Mouse (Mus musculus) MEL (cell line): ENCODE data around the gene Elof1. TPM values are rescaled to one million over a fixed set of nuclear protein-coding genes. Genes with fewer than 3 reads are reported as not detected.
A peak's percentile ranks its signal among the peaks of the same experiment; 100 is the strongest.

Experiments used
- DNase-seq: peaks from one replicate; pipeline ENCODE4 v3.0.0; 2011; ENCODE audit warnings: low read depth, low spot score
- H3K27ac ChIP-seq: 2 replicates; pipeline ENCODE4 v1.5.1; 2012; ENCODE audit warnings: low read depth, mild to moderate bottlenecking, control low read depth, low read length, moderate library complexity; ENCODE audit not compliant: control insufficient read depth
- H3K27me3 ChIP-seq, 2 experiments: fragments of 150-350 bp in 1 of 2; sonication (generic) in 1 of 2; 2 replicates each; pipeline ENCODE4 v1.6.1; 2012; ENCODE audit warnings: low read length in 2 of 2, mild to moderate bottlenecking in 2 of 2, improper control_type of control experiment in 1 of 2, moderate library complexity in 1 of 2; ENCODE audit not compliant: insufficient read depth in 2 of 2, control insufficient read depth in 1 of 2
- H3K36me3 ChIP-seq, 2 experiments: 2 replicates each; pipeline ENCODE4 v1.6.1; 2012 to 2014; ENCODE audit warnings: low read length in 2 of 2, improper control_type of control experiment in 1 of 2, inconsistent platforms in 1 of 2, mild to moderate bottlenecking in 1 of 2; ENCODE audit not compliant: insufficient read depth in 2 of 2, control insufficient read depth in 1 of 2
- H3K4me1 ChIP-seq, 2 experiments: fragments of 150-350 bp in 1 of 2; sonication (generic) in 1 of 2; 2 replicates each; pipeline ENCODE4 v1.6.1; 2012; ENCODE audit warnings: low read length in 2 of 2, improper control_type of control experiment in 1 of 2, mild to moderate bottlenecking in 1 of 2; ENCODE audit not compliant: insufficient read depth in 2 of 2, control insufficient read depth in 1 of 2
- H3K4me3 ChIP-seq, 2 experiments: fragments of 150-350 bp in 1 of 2; sonication (generic) in 1 of 2; 2 replicates each; pipeline ENCODE4 v1.5.1; 2012; ENCODE audit warnings: low read depth in 2 of 2, low read length in 2 of 2, mild to moderate bottlenecking in 2 of 2, moderate library complexity in 2 of 2, control low read depth in 1 of 2, improper control_type of control experiment in 1 of 2; ENCODE audit not compliant: control insufficient read depth in 1 of 2, insufficient read depth in 1 of 2
- H3K79me2 ChIP-seq: 2 replicates; pipeline ENCODE4 v1.6.1; 2012; ENCODE audit warnings: mild to moderate bottlenecking, low read length, moderate library complexity; ENCODE audit not compliant: control insufficient read depth, poor library complexity, insufficient read depth
- H3K9ac ChIP-seq: 2 replicates; pipeline ENCODE4 v1.6.1; 2012; ENCODE audit warnings: low read depth, mild to moderate bottlenecking, control low read depth, low read length, moderate library complexity; ENCODE audit not compliant: control insufficient read depth, poor library complexity, severe bottlenecking
- H3K9me3 ChIP-seq: fragments of 150-350 bp; sonication (generic); replicated peaks from 2 replicates; pipeline ENCODE4 v1.6.1; 2012; ENCODE audit warnings: mild to moderate bottlenecking, low read length, improper control_type of control experiment, moderate library complexity; ENCODE audit not compliant: insufficient read depth
- CTCF ChIP-seq, 3 experiments: IDR thresholded peaks in 2 of 3; conservative IDR thresholded peaks in 1 of 3; 2 replicates each; pipeline ENCODE4 v1.5.1; 2011 to 2012; ENCODE audit warnings: low read length in 3 of 3, low read depth in 2 of 3, mild to moderate bottlenecking in 2 of 3, improper control_type of control experiment in 1 of 3, inconsistent platforms in 1 of 3, mixed read lengths in 1 of 3, moderate library complexity in 1 of 3; ENCODE audit not compliant: control insufficient read depth in 1 of 3, insufficient read depth in 1 of 3, poor library complexity in 1 of 3, severe bottlenecking in 1 of 3
- E2F4 ChIP-seq: IDR thresholded peaks from 2 replicates; pipeline ENCODE4 v1.6.1; 2011; ENCODE audit warnings: low read depth, low read length, improper control_type of control experiment, borderline replicate concordance
- ELF1 ChIP-seq: IDR thresholded peaks from 2 replicates; pipeline ENCODE4 v1.6.1; 2014; ENCODE audit warnings: low read depth, mild to moderate bottlenecking, inconsistent platforms, low read length, improper control_type of control experiment, moderate library complexity
- ETS1 ChIP-seq: IDR thresholded peaks from 2 replicates; pipeline ENCODE4 v1.6.1; 2012; ENCODE audit warnings: low read depth, mild to moderate bottlenecking, inconsistent platforms, low read length, improper control_type of control experiment, moderate library complexity
- GABPA ChIP-seq: IDR thresholded peaks from 2 replicates; pipeline ENCODE4 v1.6.1; 2012; ENCODE audit warnings: low read depth, mild to moderate bottlenecking, inconsistent platforms, low read length, improper control_type of control experiment, moderate library complexity
- GATA1 ChIP-seq: IDR thresholded peaks from 2 replicates; pipeline ENCODE4 v1.6.1; 2011; ENCODE audit warnings: low read depth, low read length, improper control_type of control experiment
- HCFC1 ChIP-seq: IDR thresholded peaks from 2 replicates; pipeline ENCODE4 v1.6.1; 2012; ENCODE audit warnings: low read depth, mild to moderate bottlenecking, inconsistent platforms, low read length, improper control_type of control experiment, moderate library complexity
- JUND ChIP-seq: IDR thresholded peaks from 2 replicates; pipeline ENCODE4 v1.6.1; 2011; ENCODE audit warnings: low read depth, mild to moderate bottlenecking, improper control_type of control experiment, low read length
- MAFK ChIP-seq: IDR thresholded peaks from 2 replicates; pipeline ENCODE4 v1.6.1; 2011; ENCODE audit warnings: low read depth, mild to moderate bottlenecking, low read length, improper control_type of control experiment, borderline replicate concordance
- MAX ChIP-seq: IDR thresholded peaks from 2 replicates; pipeline ENCODE4 v1.6.1; 2011; ENCODE audit warnings: low read length, improper control_type of control experiment
- MEF2A ChIP-seq: IDR thresholded peaks from 2 replicates; pipeline ENCODE4 v1.6.1; 2014; ENCODE audit warnings: low read depth, mild to moderate bottlenecking, inconsistent platforms, low read length, improper control_type of control experiment; ENCODE audit not compliant: poor library complexity, insufficient replicate concordance, severe bottlenecking; ENCODE audit errors: extremely low read depth
- MXI1 ChIP-seq: IDR thresholded peaks from 2 replicates; pipeline ENCODE4 v1.6.1; 2011; ENCODE audit warnings: mild to moderate bottlenecking, low read depth, low read length, improper control_type of control experiment
- MYB ChIP-seq: IDR thresholded peaks from 2 replicates; pipeline ENCODE4 v1.6.1; 2011; ENCODE audit warnings: mild to moderate bottlenecking, low read depth, low read length, improper control_type of control experiment
- MYC ChIP-seq: IDR thresholded peaks from 2 replicates; pipeline ENCODE4 v1.6.1; 2011; ENCODE audit warnings: low read depth, mild to moderate bottlenecking, low read length, improper control_type of control experiment, moderate library complexity
- NELFE ChIP-seq: IDR thresholded peaks from 2 replicates; pipeline ENCODE4 v1.6.1; 2011; ENCODE audit warnings: low read depth, low read length, improper control_type of control experiment
- NRF1 ChIP-seq: IDR thresholded peaks from 2 replicates; pipeline ENCODE4 v1.6.1; 2014; ENCODE audit warnings: low read depth, mild to moderate bottlenecking, inconsistent platforms, low read length, improper control_type of control experiment, moderate library complexity; ENCODE audit not compliant: poor library complexity, insufficient read depth, severe bottlenecking
- POLR2AphosphoS5 ChIP-seq: IDR thresholded peaks from 2 replicates; pipeline ENCODE4 v1.6.1; 2012; ENCODE audit warnings: low read depth, borderline replicate concordance, mild to moderate bottlenecking, inconsistent platforms, low read length, moderate library complexity, mixed read lengths
- SIN3A ChIP-seq: IDR thresholded peaks from 2 replicates; pipeline ENCODE4 v1.6.1; 2012; ENCODE audit warnings: low read length, improper control_type of control experiment, inconsistent platforms
- SMC3 ChIP-seq: IDR thresholded peaks from 2 replicates; pipeline ENCODE4 v1.6.1; 2011; ENCODE audit warnings: low read depth, low read length, improper control_type of control experiment
- TAL1 ChIP-seq: IDR thresholded peaks from 2 replicates; pipeline ENCODE4 v1.6.1; 2012; ENCODE audit warnings: mild to moderate bottlenecking, inconsistent platforms, low read length, moderate library complexity, mixed read lengths
- TCF12 ChIP-seq: IDR thresholded peaks from 2 replicates; pipeline ENCODE4 v1.6.1; 2014; ENCODE audit warnings: low read depth, mild to moderate bottlenecking, inconsistent platforms, low read length, improper control_type of control experiment, moderate library complexity
- UBTF ChIP-seq: IDR thresholded peaks from 2 replicates; pipeline ENCODE4 v1.6.1; 2012; ENCODE audit warnings: low read depth, mild to moderate bottlenecking, inconsistent platforms, low read length, improper control_type of control experiment, moderate library complexity, borderline replicate concordance; ENCODE audit not compliant: insufficient read depth
- USF1 ChIP-seq: IDR thresholded peaks from 2 replicates; pipeline ENCODE4 v1.6.1; 2014; ENCODE audit warnings: low read depth, mild to moderate bottlenecking, inconsistent platforms, low read length, improper control_type of control experiment, moderate library complexity
- USF2 ChIP-seq, 2 experiments: IDR thresholded peaks; 2 replicates each; pipeline ENCODE4 v1.6.1; 2011 to 2012; ENCODE audit warnings: improper control_type of control experiment in 2 of 2, low read length in 2 of 2, borderline replicate concordance in 1 of 2, inconsistent platforms in 1 of 2, low read depth in 1 of 2, mild to moderate bottlenecking in 1 of 2; ENCODE audit not compliant: insufficient read depth in 1 of 2
- ZC3H11A ChIP-seq: IDR thresholded peaks from 2 replicates; pipeline ENCODE4 v1.6.1; 2012; ENCODE audit warnings: low read depth, mild to moderate bottlenecking, inconsistent platforms, low read length, improper control_type of control experiment
- ZKSCAN1 ChIP-seq: IDR thresholded peaks from 2 replicates; pipeline ENCODE4 v1.6.1; 2012; ENCODE audit warnings: low read depth, mild to moderate bottlenecking, inconsistent platforms, low read length, improper control_type of control experiment, moderate library complexity
- ZMIZ1 ChIP-seq: IDR thresholded peaks from 2 replicates; pipeline ENCODE4 v1.6.1; 2012; ENCODE audit warnings: low read depth, mild to moderate bottlenecking, inconsistent platforms, low read length, improper control_type of control experiment, moderate library complexity
- polyA plus RNA-seq, 2 experiments: library from polyadenylated mRNA; stranded (reverse) in 1 of 2; unstranded in 1 of 2; fragments of >175 nt in 1 of 2; fragments of >200 nt in 1 of 2; gene quantifications; 2 replicates each; pipeline versions ENCODE4 v1.2.1 to v1.2.4; 2012; ENCODE audit warnings: low replicate concordance in 2 of 2, low read depth in 1 of 2; ENCODE audit not compliant: insufficient read length in 2 of 2, insufficient read depth in 1 of 2, missing spikeins in 1 of 2
- total RNA-seq: library from RNA; depleted of rRNA; stranded (reverse); fragments of 300-350 nt; gene quantifications from 2 replicates; pipeline ENCODE4 v1.2.3, GENCODE M21; 2012

Gene Elof1
- total and polyA plus RNA-seq, 3 experiments, result 421 to 505 TPM; not detected in 1

DNA sequence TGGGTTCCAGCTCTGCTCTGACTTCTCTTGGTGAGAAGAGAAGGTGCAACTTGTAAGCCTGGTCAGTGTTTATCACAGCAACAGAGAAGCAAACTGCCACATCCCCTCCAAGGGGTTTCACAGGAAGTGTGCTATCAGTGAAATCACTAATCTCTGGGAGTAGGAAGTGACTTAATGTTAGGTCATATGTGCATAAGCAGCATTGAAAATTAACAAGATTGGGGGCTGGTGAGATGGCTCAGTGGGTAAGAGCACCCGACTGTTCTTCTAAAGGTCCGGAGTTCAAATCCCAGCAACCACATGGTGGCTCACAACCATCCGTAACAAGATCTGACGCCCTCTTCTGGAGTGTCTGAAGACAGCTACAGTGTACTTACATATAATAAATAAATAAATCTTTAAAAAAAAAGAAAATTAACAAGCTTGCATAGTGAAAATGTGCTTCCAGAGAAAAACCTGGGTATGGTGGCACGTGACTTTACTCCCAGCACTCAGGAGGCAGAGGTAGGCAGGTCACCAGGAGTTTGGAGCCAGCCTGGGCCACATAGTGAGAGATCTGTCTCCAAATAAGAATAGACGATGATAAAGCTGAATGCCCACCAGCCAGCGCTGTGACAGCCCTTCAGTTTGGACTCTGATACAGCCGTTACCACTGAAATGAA is 27.5 kb upstream of the Elof1 start (continued):
- TF ChIP-seq ELF1 (peak; percentile 78), ZC3H11A (peak; percentile 17; the same call in 1 of the 2 replicates), MEF2A (no peak), POLR2AphosphoS5 (no peak), ZKSCAN1 (no peak), NRF1 (no peak), ETS1 (peak; percentile 94)

DNA sequence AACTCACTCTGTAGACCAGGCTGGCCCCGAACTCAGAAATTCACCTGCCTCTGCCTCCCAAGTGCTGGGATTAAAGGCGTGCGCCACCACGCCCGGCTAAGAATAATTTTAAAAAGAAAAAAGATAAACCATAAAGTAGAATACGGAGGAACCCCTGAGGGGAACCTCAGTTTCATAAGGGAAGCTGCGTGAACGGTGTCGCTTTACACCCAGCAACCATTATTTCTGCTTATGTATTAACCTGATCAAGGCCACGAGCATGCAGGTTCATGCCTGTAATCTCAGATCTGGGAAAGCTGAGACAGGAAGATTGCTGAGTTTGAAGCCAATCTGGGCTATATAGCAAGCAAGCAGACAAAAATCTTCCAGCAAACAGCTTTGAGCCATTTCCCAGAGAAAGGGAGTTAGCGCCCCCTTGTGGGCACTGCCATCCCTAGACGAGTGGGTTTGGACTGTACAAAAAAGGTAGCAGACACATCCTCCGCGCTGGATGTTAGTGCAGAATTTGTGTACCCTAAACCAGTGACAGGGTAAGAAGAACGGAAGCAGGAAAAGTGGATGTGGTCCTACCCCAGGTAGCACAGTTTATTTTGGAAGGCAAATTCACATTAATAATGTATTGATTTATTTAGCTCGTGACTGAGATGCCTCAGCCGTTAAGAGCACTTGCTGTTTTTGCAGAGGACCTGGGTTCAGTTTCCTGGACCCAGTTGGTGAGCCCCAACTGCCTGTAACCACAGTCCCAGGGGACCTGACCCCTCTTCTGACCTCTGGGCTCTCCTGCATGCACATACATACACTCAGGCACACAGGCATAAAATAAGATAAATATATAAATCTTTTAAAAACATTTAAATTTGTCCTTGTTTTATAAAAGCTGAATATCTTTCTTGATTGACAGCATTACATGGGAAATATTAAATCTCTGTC is 26.4 kb upstream of the Elof1 start:
- Histone ChIP-seq H3K9me3 (no peaks in the 10 kb centered on the region), H3K27me3 (no peaks in the 10 kb centered on the region), H3K4me1 (peaks cover 9 to 16% of the 10 kb centered on the region in 2 experiments), H3K36me3 (peaks cover 0 to 15% of the 10 kb centered on the region in 2 experiments; a peak in 2 of 4 replicates), H3K9ac (peak overlapping the region; percentile 9), H3K27ac (peak overlapping the region; percentile 42), H3K79me2 (no peaks in the 10 kb centered on the region), H3K4me3 (peak overlapping the region; percentile 28 to 42)
- peak; percentile 99 for DNase-seq
- no peak for TF ChIP-seq UBTF
- TF ChIP-seq NRF1, result 0 out of 2 replicates have a peak, but pooled peaks have one; percentile 19
- peak; percentile 68 for TF ChIP-seq HCFC1
- TF ChIP-seq CTCF (IDR thresholded peaks at IDR 0.05 in 2 of 3, conservative IDR thresholded peaks at IDR 0.05 in 1 of 3; ENCODE audit: control insufficient read depth in 1 of 3, insufficient read depth in 1 of 3, low read depth in 2 of 3, low read length in 3 of 3, poor library complexity in 1 of 3, severe bottlenecking in 1 of 3), result peak; percentile 100; a peak in 5 of 6 replicates
- no peak for TF ChIP-seq ZMIZ1
- TF ChIP-seq ZC3H11A, result peak; percentile 100
- peak; percentile 56; the same call in 1 of the 2 replicates for TF ChIP-seq TCF12
- no peak for TF ChIP-seq MAFK
- no peak for TF ChIP-seq USF2 (IDR thresholded peaks at IDR 0.05; ENCODE audit: borderline replicate concordance in 1 of 2, insufficient read depth in 1 of 2, low read depth in 1 of 2, low read length in 2 of 2)
- TF ChIP-seq ELF1, result peak; percentile 66; the same call in 1 of the 2 replicates
- no peak for TF ChIP-seq POLR2AphosphoS5
- peak; percentile 93 for TF ChIP-seq SIN3A
- TF ChIP-seq JUND, result peak; percentile 79; the same call in 1 of the 2 replicates
- TF ChIP-seq USF1, result 0 out of 2 replicates have a peak, but pooled peaks have one; percentile 44
- TF ChIP-seq MXI1, result peak; percentile 82
- TF ChIP-seq MAX, result no peak; the same call in 1 of the 2 replicates
- TF ChIP-seq GABPA, result peak; percentile 48; the same call in 1 of the 2 replicates
- TF ChIP-seq MYC, result peak; percentile 87
- peak; percentile 58; the same call in 1 of the 2 replicates for TF ChIP-seq ETS1
- no peak for TF ChIP-seq E2F4
- peak; percentile 64; the same call in 1 of the 2 replicates for TF ChIP-seq MEF2A
- peak; percentile 100 for TF ChIP-seq SMC3
- TF ChIP-seq NELFE, result no peak; the same call in 1 of the 2 replicates
- peak; percentile 29; the same call in 1 of the 2 replicates for TF ChIP-seq GATA1
- no peak for TF ChIP-seq TAL1
- TF ChIP-seq MYB, result peak; percentile 50; the same call in 1 of the 2 replicates
